Mouse (Mus musculus): Measurements from ENCODE around the gene Gm16405.
"Not testable (repeated sequence)": the region's sequence is repeated elsewhere in the genome, so short reads cannot be mapped to it uniquely, and the experiment has no call there.

The Gm16405 gene

DNA sequence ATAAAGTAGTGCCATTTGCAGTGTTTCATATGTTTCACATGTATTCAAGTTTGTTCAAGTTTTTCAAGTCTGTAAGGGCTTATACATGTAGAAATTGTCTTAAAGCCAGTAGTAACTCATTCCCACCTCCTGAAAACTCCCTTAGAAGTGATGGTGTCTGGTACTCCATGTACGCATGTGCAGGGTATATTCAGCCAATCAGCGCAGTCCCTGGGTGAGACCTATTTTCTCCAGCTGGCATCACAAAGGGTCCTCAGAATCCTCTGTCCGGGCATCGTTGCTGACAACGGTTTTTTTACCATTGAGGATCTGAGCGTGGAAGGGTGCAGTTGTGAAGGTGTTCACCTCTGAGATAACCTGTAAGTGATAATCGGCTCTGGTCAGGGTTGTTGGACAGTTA is at the start of gene Gm16405:
Gene Gm16405 (plus strand): TSS at position 301 of the 400 bp plus-strand sequence.
- DNase-seq (ENCODE audit: extremely low read depth, low read depth) = not testable (repeated sequence)
